Mouse (Mus musculus): ENCODE results near the gene Cope.
A peak's percentile ranks its signal among the peaks of the same experiment; 100 is the strongest.

Gene Cope

DNA sequence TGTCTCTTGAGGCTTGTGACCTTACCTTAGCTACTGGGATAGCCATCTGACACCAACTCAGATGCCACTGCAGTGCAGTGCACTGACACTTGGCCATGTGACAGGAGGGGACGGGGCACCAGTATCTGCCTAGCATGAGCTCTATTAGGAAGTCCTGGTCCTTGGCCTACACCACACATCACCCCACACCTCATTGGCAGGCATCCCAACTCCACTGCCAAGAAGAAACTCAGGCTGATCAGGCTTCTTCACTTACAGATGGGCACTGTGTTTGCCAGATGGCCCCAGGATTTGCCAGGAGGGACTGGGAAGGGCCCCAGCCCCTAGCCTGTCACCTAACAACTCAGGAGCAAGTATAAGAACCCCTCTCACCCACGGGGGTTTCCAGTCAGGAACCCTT is 11.1 kb downstream of the Cope start:
- DNase-seq (ENCODE audit: low read depth): no peak

DNA sequence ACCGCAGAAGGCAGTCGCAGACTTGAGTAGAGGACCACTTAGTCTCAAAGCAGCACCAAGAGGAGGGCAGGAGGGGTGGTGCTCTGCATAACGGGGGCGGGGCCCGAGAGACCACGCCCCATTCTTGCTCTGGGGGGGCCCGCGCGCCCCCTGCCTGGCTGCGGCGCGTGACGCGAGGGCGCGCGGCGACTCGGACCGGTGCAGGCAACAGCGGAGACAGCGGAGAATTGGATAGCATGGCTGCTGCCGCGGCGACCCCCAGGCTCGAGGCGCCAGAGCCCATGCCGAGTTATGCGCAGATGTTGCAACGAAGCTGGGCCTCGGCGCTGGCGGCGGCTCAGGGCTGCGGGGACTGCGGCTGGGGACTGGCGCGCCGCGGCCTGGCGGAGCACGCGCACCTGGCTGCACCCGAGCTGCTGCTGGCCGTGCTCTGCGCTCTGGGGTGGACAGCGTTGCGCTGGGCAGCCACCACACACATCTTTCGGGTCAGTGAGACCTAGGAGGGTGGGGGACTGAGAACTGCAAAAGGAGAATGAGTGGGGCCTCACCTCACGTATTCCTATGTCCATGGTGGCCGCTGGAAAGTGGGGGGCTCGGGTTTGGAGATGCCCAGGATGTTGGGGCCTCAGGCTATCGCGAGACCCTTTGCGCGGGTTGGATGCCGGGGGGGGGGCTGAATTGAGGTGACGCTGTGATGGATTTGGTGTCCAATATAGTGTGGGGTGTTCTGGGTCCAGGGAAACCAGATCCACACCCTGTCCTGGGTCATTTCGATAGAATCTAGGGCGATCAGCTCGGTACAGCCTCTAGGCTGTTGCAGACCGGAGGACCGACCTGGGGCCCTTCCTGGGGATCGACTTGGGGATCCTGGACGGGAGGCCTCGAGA is 13.5 kb downstream of the Cope start, which contains the start of gene Cers1:
Cers1 (plus strand) TSS at position 152 of the 887 bp plus-strand sequence.
- no peak for DNase-seq (ENCODE audit: low read depth)

DNA sequence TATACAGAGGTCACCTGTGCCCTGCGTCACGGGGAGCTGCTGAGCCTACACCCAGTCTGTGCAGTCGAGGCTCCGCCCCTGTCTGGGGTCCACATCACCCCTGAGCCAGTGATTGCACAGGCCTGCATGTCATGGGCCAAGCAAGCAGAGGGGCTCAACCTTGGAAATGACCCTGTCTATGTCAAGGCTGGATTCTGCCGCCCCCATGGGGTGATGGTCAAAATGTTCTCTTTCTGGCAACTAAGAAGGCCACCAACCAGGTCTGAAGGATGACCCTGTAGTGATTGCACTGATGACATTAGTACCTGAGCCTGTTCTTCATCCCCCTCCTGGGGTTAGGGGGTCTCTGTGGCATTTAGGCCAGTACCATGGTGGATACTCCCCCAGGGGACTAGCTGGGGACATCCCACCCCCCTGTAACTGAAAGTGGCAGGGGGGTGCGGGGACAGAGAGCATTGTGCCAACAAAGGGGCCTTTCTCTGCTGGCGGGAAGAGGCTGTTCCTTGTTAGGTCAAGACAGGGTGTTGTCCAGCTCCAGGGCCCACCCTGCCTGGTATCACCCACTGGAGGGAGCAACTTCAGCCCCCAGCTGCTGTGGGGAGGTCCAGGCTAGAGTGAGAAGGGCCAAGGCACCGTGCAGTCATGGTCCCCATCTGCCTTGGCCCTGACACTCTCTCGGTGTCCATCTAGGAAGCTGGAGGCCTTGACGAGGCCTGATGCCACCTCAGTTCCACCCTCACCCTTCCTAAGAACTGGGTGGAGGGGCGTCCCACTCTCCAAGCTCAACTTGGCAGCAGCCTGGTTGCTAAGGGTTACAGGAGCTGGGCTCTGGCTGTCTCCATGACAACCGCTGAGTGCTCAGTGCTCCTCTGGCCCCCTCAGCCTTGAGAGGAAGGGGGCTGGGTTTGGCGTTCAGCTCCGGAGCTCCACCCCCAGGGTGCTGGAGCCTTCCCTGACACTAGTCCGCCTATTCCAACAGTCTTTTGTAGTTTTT is 14.5 kb downstream of the Cope start:
- no peak for DNase-seq (ENCODE audit: low read depth)

DNA sequence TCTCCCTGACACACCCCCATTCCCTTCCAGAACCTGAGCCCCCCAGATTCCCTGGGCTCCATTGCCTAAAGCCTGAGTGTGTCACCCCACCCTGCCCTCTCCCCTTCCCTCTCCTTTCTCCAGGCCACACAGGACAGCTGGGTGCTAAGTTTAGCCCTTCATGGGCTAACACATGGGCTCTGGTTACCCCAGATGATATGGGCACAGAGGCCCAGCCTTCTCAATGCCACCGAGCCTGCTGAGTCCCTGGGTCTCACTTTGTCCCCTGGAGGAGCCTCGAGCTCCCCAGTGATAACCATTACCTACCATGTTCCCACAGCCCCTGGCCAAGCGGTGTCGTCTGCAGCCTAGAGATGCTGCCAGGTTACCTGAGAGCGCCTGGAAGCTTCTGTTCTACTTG is 15.6 kb downstream of the Cope start:
- DNase-seq (ENCODE audit: low read depth): no peak

- DNase-seq (ENCODE audit: low read depth): no peak
Observed at GRCm38 (mm10) chr8:70323716-70324115, 21.4 kb downstream of the Cope start.

DNA sequence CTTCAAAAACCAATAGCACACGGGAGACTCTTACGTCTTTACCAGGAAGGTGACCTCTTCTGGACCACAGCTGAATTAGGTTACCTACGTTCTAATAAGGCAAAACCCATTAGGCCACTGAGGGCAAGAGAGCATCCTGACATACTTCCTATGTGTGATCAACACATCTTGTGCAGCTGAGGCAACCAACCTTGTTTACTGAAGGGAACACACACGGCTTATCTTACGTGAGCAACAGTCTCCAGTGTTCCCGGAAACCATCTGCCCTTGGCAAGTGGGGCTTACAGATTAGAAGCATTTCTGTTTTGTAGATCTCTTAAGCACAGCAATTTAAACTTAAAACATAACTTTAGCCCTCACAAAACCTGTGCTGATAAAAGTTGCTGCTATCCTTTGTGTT is 25.2 kb downstream of the Cope start:
- no peak for DNase-seq (ENCODE audit: low read depth)

DNA sequence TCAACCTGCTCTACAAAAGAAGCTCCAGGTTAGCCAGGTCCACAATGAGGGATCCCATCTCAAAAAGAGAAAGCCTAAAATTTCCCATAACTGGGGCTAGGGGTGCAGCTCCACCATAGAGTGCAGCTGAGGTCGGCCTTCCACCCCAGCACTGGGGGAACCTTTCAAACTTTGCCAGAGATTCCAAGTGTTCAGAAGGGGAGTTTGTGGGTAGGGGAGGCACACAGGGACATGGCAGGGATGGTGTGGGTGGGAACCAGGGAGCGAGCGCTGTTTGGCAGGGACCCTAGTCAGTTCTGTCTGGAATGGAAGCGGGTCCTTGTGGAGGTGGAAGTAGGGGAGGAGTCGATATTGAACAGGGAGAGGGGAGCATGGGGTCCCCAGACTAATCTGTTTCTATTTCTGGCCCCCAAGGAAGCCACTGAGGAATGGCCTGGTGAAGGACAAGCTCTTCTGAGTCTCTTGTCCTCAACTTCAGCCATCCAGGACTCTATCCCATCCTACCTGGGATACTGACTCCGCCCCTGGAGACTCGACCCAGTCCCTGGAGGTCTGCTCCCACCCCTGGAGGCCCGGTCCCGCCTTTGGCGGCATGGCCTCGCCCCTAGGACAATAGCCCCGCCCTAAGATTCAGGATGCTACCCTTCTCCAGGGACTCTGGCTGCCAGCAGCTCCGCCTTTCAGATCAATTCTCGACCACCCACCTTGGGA is 27.0 kb downstream of the Cope start, which contains the start of gene Gdf1:
Gdf1 (plus strand) TSS at position 694 of the 711 bp plus-strand sequence.
- DNase-seq (ENCODE audit: low read depth): no peak

DNA sequence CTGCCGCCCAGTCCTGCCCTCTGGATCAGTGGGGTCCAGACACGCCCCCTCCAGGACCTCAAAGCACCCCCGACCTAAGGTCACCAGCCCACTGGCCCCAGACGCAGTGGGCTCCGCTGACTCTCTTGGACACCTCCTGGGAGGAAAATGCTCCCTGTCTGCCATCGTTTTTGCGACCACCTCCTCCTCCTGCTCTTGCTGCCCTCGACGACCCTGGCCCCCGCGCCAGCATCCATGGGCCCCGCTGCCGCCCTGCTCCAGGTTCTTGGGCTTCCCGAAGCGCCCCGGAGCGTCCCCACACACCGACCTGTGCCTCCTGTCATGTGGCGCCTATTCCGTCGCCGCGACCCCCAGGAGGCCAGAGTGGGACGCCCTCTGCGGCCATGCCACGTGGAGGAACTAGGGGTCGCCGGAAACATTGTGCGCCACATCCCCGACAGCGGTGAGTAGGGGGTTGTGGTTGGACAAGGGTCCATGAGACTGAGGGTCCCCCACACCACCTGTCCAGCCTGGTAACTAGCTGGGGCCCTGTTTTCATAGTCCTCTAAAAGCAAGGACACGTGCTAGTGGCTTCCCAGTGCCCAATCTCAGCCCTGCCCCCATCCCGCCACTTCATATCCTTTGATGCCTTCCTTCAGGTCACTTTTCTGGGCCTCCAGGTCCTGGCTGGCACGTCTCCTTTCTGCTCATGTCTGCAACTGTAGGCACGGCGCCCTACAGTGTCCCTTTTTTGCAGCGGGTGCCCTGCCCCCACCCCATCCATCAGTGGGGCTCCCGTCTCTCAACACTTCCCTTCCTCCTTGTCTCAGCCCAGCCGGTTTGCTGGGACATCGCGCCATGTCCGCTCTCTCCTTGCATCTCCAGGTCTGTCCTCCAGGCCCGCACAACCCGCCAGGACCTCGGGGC is 27.8 kb downstream of the Cope start:
- DNase-seq (ENCODE audit: low read depth): no peak

GRCm38 (mm10) chr8:70330741-70331364 is 28.5 kb downstream of the Cope start:
- DNase-seq (ENCODE audit: low read depth): no peak

DNA sequence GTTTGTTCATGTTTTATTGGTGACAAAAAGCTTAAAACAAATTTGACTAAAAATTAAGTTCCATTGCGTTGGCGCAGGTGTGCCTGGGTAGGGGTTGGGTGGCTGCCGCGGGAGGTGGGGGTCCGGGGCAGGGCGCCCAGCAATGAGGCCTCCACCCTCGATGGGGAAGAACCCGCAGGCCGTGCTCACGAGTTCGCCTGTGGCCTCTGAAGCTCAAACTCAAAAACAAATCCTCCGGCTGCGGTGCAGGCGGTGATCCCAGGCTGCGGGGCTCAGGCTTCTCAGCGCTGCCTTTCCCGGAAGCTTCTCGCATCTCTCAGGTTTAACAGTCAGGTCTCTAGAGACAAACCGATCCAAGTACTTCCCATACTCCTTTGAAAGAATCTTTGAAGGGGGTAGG is 29.2 kb downstream of the Cope start:
- no peak for DNase-seq (ENCODE audit: low read depth)

GRCm38 (mm10) chr8:70332070-70332877 is 30.0 kb downstream of the Cope start:
- no peak for DNase-seq (ENCODE audit: low read depth)

- DNase-seq (ENCODE audit: low read depth): no peak
Observed at GRCm38 (mm10) chr8:70332878-70333202, 30.5 kb downstream of the Cope start.

- DNase-seq (ENCODE audit: low read depth): no peak
Observed at GRCm38 (mm10) chr8:70338931-70339330, 36.6 kb downstream of the Cope start.

GRCm38 (mm10) chr8:70340659-70341058 is 38.3 kb downstream of the Cope start:
- no peak for DNase-seq (ENCODE audit: low read depth)

DNA sequence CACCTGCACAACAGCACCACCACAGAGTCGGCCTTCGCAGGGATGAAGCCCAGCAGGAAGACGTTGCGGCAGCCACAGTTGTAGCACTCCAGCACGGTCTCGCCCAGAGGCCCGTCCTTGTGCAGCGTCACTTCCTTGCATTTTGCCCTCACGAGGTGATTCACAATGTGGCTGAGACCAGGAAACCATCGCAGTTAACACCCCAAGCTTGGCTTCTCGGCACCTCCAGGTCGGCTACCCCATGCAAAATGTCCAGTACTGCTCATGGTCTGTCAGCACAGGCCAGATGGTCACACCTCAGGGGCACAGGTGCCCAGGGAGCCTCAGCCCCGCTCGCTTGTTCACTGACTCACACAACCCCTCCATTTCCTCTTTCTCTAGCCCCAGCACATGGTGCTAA is 39.7 kb downstream of the Cope start:
- no peak for DNase-seq (ENCODE audit: low read depth)

- DNase-seq (ENCODE audit: low read depth): peak; percentile 67
Observed at GRCm38 (mm10) chr8:70343076-70343475, 40.8 kb downstream of the Cope start.

DNA sequence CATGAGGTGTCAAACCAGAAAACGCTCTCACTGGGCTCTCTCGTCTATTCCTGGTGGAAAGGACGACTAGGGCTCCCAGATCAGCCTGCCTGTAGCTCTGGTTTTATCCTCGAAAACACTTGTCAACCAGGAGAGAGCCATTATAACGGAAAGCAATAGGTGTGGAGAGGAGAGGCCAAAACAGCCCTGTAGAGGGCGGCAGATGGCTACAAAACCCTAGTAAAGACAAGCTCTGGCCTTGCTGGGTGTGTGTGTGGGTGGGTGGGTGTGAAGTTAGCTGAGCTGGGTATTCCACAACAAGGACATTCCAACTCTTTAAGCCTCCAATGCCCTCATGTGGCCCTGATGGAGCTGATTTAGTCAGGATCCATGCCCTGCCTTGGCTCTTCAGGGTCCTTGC is 41.4 kb downstream of the Cope start:
- DNase-seq (ENCODE audit: low read depth): no peak

DNA sequence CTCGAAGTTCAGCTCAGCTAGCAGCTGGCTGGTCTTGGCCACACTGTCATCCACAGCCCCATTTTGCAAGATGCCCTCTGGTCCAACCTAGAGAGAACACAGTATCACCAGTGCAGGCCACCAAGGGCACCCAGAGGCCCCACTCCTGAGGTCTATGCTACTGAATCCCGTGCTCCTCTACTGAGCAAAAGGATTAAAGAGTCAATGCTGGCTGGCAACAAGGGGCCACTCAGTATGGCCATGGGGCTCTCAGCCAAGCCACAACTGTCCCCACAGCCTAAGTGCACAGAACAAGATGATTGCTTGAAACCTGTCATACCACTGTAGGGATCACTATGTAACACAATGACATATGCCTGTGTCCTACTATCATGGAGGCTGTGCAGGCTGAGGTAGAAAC is 42.0 kb downstream of the Cope start:
- DNase-seq (ENCODE audit: low read depth): no peak

GRCm38 (mm10) chr8:70347443-70347842 is 45.1 kb downstream of the Cope start:
- DNase-seq (ENCODE audit: low read depth): no peak

Data from fibroblast of lung, adult 2 months (primary cell).